In the genomic region with DNA sequence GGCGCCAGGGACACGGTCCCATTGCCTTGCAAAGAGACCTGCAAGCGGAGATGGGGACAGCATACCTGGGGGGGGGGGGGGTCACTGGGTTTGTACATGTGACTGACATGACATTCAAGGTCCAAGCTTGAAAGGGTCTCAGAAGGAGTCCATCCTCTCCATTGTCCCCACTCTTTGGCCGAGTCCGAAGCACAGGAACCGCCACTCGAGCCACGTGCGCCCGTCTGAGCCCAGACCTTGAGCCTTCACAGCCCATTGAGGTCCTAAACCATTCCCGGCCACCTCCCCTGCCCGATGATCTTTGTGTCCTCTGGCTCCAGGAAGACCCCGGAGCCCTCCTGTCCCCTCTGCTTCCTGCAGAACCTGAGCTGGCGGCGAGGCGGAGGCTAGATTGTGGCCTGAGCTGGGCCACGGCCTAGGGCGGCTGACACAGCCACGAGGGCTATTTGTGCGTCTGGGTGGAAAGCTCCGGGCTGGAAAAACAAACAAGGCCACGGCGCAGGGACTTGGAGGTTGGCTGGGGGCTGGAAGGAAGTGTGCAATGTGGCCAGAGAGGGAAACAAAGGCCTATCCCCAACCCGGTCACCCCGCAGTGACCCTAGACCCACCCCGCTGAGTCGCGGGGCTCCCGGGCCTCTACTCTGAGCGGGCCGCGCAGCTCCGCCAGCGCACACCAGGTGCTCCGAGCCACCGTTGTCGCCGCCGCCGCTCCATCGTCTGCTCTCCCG, we compare ENCODE assay signal across 12 mouse cellular contexts. TPM values are rescaled to one million over a fixed set of nuclear protein-coding genes. Genes with fewer than 3 reads are reported as not detected.
DNase-seq lines count a peak whose midpoint lies in the region; ATAC-seq lines count a peak whose summit lies in the region.
"Had no signal": no experiment of that assay in that cellular context is flagged by ENCODE, and none has a peak within 500 bp of the region (broad histone marks: within the 10 kb centered on the region; RNA-seq: fewer than 3 reads in every experiment).

No protein-coding gene starts in this region.

- peaks cover 6% of the 10 kb centered on the region for H3K4me1 ChIP-seq in kidney, embryonic 15.5 days
- H3K4me1 ChIP-seq in embryonic facial prominence, embryonic 10.5 days: peaks cover 26% of the 10 kb centered on the region
- peaks cover 17% of the 10 kb centered on the region for H3K4me1 ChIP-seq in limb, embryonic 10.5 days

- H3K27me3 ChIP-seq in kidney, embryonic 15.5 days: peaks cover 89% of the 10 kb centered on the region
- peaks cover 98% of the 10 kb centered on the region for H3K27me3 ChIP-seq in embryonic facial prominence, embryonic 10.5 days (replicated peaks; ENCODE audit: low read depth, poor library complexity, severe bottlenecking)
- H3K27me3 ChIP-seq in limb, embryonic 10.5 days (ENCODE audit: low read depth, poor library complexity, severe bottlenecking): peaks cover 99% of the 10 kb centered on the region

- peak overlapping the region; percentile 20 for H3K4me2 ChIP-seq in kidney, embryonic 15.5 days

- H3K9ac ChIP-seq in kidney, embryonic 15.5 days: no peak overlapping the region

- ATAC-seq in kidney, embryonic 15.5 days (replicated peaks; ENCODE audit: low FRiP score): no peak

- no peak for DNase-seq in kidney, postnatal 14 days
- peak; percentile 69 for DNase-seq in embryonic facial prominence, embryonic 10.5 days (ENCODE audit: low spot score)
- peak; percentile 71 for DNase-seq in limb, embryonic 10.5 days (ENCODE audit: low spot score)
- peak; percentile 77 for DNase-seq in retina, embryonic 14.5 days (ENCODE audit: low spot score)
- no peak for DNase-seq in layer of hippocampus, adult 11-12 months (ENCODE audit: low spot score)
- no peak for DNase-seq in MN1 (ENCODE audit: low spot score)
- DNase-seq in lung, postnatal 36 days: no peak
- DNase-seq: cerebellum, adult 11 months; left cerebral cortex, postnatal 4 days; lung, postnatal 10 days had no signal

- H3K4me3 ChIP-seq in kidney, embryonic 15.5 days (replicated peaks): peak overlapping the region; percentile 13
- peak overlapping the region; percentile 47 for H3K4me3 ChIP-seq in embryonic facial prominence, embryonic 10.5 days
- H3K4me3 ChIP-seq in limb, embryonic 10.5 days: peak overlapping the region; percentile 25; the same call in 1 of the 2 replicates

- no peaks in the 10 kb centered on the region for H3K9me3 ChIP-seq in kidney, embryonic 15.5 days (replicated peaks)
- H3K9me3 ChIP-seq in embryonic facial prominence, embryonic 10.5 days: no peaks in the 10 kb centered on the region
- no peaks in the 10 kb centered on the region for H3K9me3 ChIP-seq in limb, embryonic 10.5 days (replicated peaks)

- H3K36me3 ChIP-seq in kidney, embryonic 15.5 days: no peaks in the 10 kb centered on the region
- no peaks in the 10 kb centered on the region for H3K36me3 ChIP-seq in embryonic facial prominence, embryonic 10.5 days (replicated peaks)
- no peaks in the 10 kb centered on the region for H3K36me3 ChIP-seq in limb, embryonic 10.5 days

- WGBS in kidney, embryonic 15.5 days: under 1% methylated on average over 42 of the region's 42 CpGs
- WGBS in embryonic facial prominence, embryonic 10.5 days: under 1% methylated on average over 42 of the region's 42 CpGs
- under 1% methylated on average over 42 of the region's 42 CpGs for WGBS in limb, embryonic 10.5 days

- no peak overlapping the region for H3K27ac ChIP-seq in kidney, embryonic 15.5 days
- H3K27ac ChIP-seq in embryonic facial prominence, embryonic 10.5 days (replicated peaks): peak overlapping the region; percentile 76
- H3K27ac ChIP-seq in limb, embryonic 10.5 days: no peak overlapping the region

RNA-seq across cellular contexts. Expression of a gene that starts 4.9 kb away (rescaled TPM):
- polyA plus RNA-seq in kidney, embryonic 15.5 days (2015; fragmentation: Nextera tagmentation; extraction: Ambion mirVana): not detected in 2 replicates
- polyA plus RNA-seq in embryonic facial prominence, embryonic 10.5 days (2016; fragmentation: Nextera tagmentation; extraction: Ambion mirVana): 8.8 and 13.1 TPM in 2 replicates
- not detected in 2 replicates for polyA plus RNA-seq in limb, embryonic 10.5 days (2016; fragmentation: Nextera tagmentation; extraction: Ambion mirVana)
- polyA plus RNA-seq: large intestine, adult 2 months had no signal

Comparison
In these comparisons a context has a peak if more than half of its experiments do, and no peak if none do; other contexts are left out.
1. DNase-seq: peak in embryonic facial prominence, embryonic 10.5 days (single experiment), limb, embryonic 10.5 days (single experiment) and retina, embryonic 14.5 days (single experiment); none in kidney, postnatal 14 days (single experiment), layer of hippocampus, adult 11-12 months (single experiment), MN1 (single experiment) and lung, postnatal 36 days (single experiment).
2. Peak in every context shown above with its lines, with median percentiles within 50 percentile points of each other: H3K4me3 ChIP-seq.